Mouse (Mus musculus) T-helper 1 cell (primary cell): ENCODE results near the gene Thada.
"Not testable (repeated sequence)": the region's sequence is repeated elsewhere in the genome, so short reads cannot be mapped to it uniquely, and the experiment has no call there.

ENCODE experiments used
- in situ Hi-C: fragments of 300-600 bp; cut with MboI, MseI; formaldehyde crosslinking; loops from one replicate; pipeline ENCODE4 v1.15.1; 2025; ENCODE audit warnings: high pct_unique_total_duplicates

Gene Thada

DNA sequence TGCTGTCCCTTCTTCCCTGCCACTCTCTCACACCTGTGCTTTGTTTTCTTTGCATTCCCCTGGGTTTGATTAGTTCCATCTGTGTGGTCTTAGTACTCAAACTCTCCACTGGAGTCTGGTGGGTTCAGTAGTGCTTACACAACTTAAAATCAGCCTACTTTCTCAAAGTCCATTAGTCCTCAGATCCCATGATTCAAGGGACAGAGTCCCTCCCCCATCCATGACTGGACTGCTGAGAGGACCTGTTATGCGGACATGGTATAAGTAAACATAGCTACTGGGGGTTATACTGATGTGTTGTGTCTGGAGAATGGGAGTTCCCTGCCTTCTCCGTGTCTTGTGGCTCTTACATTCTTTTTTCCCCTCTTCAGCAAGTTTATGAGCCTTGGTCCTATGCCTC is 237.8 kb downstream of the Thada start:
- in situ Hi-C loops: no loop called here

DNA sequence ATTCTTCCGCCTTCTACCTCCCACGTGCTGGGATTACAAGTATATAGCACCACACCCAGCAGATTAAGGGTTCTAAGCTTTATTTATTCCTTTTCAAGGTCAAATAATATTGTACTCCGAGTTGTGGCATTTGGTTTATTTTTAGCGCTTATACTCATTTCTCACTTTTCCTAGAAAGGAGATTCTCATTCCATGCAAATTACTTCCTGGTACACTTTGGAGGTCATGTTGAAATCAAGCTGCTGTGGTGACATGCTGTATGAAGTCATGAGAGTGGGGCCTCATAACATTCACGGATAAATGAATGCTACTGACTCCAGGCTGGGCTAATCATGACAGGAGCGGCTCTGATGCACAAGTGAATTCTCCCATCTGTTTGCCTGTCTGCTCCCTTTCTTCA is 239.3 kb downstream of the Thada start:
- in situ Hi-C loops: no loop called here

DNA sequence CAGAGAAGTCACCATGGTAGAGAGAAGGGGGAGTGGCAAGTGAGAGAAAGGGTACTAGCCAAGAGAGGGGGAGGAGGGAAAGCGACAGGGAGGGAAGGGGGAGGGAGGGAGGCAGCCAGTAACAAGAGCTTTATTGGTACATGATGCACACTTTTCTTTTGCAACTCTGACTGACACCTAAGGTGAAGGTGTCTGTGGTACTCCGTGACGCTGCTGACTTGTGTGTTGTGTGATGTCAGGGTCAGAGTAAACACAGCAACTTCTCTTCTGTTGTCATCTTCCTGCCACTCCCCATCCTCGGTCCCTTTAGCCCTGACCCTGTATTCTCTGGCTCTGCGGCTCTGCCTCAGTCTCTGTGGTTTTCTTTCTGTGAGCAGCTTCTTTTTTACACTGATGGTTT is 239.8 kb downstream of the Thada start:
- in situ Hi-C loops: no loop called here

DNA sequence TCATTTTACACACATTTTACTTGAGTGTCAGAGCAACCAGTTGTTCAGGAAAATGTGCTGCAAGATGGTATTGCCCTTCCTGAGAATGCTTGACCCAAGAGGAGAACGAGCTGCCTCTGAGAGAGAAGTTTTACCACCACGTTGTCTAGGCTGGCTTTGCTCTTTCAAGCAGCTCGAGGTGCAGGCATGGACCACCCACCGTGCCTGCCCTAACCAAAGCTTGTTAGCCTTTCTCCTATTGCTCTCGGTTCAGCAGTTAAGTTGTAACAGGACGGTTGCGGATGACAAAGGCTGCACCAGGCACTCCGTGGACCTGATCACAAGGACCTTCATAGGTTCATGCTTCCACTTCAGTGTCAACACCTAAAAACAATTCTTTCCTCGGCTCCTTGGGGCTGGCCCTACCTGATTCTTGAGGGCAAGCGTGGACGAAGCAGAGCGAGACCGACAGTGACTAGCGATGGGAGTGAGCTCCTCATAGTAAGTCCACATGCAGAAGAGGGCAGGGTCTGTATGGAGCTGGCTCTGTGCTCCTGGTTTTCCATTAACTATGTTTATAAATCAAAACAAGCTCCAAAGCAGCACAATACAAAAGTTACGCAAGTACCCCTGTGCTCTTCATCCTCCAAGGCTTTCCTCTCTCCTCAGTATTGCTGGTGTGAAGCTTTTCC is 241.7 kb downstream of the Thada start:
- in situ Hi-C loops: no loop called here

DNA sequence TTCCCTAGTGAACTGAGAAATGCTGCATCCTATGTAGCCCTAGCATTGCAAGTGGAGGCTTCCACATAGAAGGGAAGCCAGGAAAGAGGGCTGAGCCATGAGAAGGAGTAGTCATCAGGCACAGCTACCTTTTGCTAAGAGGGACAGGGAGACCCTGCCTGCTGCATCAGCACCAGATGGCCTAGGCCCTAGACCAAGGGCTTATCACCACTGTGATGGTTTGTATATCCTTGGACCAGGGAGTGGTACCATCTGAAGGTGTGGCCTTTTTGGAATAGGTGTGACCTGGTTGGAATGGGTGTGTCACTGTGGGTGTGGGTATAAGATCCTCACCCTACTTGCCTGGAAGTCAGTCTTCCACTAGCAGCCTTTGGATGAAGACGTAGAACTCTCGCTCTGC is 247.2 kb downstream of the Thada start:
- in situ Hi-C loops: not testable (repeated sequence)

DNA sequence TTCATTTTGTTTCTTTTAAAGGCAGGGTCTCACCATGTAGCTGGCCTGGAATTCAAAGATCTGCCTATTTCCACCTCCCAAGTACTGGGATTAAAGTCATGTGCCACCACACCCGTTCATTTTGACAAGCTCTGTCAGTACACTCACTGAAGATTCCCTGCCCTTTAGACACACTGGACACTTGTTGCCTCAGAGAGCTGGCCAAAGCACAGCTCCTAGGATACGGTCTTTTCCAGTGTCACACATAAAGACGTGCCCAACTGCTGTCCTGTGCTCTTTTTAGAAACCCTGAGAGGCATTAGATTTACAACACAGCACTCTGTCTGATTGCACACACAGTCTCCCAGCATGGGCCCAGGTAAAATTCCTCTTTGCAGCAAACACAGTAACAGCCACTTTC is 248.3 kb downstream of the Thada start:
- in situ Hi-C loops: no loop called here

DNA sequence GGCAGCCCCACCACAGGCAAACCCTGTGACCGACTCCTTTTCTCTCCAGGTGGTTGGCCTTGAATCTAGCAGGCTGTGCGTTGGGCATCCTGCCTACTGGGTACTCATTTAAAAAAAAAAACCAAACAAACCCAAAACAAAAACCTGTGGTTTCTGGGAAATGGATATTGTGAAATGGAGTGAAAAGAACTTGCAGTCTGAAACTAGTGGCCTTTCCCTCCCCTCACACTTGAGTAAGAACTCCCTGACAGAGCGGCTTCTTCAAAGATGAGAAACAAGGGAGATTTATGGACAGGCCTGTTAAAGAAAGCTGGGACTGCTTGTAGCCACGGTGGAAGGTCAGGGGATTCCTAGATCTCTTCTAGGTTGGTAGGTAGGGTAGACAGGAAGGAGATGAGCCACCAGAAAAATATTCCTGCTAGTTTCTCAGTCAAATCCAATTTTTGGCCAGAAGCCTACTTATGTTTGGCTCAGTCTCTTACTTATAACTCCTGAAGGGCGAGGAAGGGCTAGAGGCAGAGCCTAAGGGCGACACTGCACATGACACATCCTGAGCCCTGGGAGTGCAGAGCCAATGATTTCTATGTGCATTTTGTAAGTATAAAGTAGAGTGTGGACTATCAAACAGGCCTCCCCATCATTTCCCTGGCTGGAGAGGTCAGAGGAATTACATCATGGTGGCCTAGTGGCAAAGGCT is 250.6 kb downstream of the Thada start:
- in situ Hi-C loops: no loop called here

DNA sequence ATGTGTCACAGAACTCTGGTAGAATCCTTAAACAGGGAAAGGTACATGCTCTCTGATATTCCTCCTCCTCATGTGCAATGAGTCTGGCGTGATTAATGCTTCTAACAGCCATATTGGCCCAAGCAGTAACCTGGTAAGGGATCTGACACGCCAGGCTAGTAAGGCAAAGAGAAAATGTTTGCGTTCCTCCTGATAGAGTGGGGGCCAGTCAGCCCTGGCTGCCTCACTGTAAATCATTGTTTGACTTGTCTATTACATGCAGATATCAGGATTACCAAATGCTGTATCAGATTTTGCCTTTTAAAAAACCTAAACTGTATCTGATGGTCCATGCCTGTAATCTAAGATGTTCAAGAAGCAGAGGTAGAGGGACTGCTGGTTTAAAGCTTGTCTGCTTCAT is 252.5 kb downstream of the Thada start:
- in situ Hi-C loops: no loop called here

DNA sequence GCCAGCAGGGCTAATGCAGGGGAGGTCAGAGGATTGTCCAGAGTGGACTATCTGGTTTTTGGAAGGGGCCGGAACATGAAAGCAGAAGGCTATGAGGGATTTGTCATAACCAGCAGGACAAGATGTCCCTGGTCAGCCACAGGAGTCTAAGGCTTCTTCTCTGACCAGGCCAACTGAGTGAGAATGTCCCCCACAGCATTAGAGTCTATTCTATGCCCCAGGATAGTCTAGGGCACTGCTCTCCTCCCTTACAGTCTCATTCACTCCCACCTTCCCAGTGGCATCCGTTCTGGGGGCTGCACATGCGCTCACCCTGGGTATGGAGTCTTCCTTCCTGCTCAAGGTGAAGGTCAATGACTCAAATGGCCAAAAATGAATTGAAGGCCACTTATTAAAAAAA is 258.4 kb downstream of the Thada start:
- in situ Hi-C loops: no loop called here

DNA sequence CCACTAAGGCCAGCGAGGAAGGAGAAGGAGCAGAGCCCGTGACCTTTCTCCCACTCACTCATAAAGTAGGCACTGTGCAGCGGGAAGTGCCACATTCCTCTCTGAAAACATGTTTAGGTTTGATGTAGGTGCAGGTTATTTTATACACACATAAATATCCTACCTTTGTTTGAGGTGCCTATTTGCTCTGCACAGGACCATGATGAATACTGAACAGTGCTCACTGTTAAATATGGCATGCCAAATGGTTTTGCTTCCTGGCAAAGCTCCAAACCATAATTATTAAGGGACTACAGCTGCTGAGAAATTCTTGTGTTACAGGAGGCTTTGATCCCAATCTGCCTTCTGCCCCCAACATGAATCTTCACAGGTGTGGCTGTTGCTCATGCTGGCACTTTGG is 259.8 kb downstream of the Thada start:
- in situ Hi-C loops: no loop called here

DNA sequence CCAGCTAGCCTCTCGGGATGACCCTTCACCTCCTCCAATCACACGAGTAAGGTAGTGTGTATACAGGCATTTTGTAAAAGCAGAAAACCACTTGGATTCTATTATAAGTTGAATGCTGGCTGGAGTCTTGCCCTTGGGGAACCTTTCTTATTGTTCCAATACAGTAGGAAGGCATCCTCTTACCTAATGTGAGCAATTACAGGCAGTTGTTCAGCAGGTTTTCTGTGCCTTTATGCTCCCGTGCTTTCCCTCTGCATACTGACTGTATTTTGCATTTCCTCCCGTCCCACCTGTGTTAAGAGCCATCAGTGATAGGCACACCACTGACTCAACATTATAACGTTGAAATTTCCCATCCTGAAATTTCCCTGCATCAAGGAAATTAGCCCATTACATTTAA is 261.0 kb downstream of the Thada start:
- in situ Hi-C loops: no loop called here

DNA sequence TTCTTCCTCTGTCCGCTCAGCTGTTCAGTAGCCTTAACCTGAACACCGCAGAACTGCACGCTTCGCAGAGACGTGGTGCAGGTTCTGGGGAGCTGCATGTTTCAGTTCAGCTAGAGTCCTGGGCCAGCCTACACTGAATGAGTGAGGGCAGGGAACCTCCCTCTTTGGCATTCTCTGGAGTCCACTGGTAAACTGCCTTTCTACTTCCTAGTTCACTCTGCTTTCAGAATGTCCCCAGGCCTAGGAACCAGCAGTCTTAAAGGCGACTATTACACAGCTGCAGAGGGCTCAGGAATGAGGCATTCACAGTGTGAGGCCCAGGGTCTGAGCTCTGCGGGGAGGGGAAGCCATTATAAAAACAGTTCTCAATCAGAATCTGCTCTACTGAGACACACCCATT is 262.7 kb downstream of the Thada start:
- in situ Hi-C loops: no loop called here

DNA sequence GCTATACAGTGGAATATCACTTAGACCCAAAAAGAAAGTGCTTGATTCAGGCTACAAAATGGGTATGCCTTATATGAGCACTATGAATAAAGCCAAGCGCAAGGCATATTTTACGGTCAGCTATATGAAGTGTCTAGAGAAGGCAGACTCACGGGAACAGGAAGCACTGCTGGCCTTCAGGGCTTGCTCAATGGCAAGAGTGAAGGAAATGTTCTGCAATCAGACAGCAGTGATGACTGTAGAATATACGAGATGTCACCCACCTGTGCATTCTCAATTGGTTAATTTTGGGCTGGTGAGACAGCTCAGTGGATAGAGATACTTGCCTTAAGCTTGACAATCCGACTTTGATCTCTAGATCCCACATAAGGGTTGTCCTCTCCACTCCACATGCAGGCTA is 264.8 kb downstream of the Thada start:
- in situ Hi-C loops: no loop called here

DNA sequence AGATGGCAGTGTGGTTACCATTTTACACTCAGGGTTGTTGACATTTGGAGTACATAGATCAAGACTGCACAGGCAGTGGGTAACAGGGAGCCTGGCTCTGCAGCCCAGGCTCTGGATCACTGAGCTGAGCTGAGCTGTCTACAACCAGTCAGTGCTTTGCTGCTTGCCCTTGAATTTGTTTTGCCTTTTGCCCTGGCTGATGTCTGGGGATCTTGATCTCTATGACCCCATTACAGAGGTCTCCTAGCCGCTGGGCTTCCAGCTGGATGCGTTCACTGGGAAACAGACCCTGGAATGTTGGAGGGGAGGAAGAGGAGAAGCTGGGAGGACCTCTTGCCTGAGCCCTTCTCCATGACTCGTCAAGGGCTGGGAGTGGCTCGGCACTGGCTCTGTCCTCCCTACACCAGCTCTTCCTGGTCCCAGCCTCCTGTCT is 268.1 kb downstream of the Thada start:
- in situ Hi-C loops: loop anchor here (5.0 kb wide), 2 partner anchors 171 to 221 kb away; no protein-coding TSS in a partner anchor

DNA sequence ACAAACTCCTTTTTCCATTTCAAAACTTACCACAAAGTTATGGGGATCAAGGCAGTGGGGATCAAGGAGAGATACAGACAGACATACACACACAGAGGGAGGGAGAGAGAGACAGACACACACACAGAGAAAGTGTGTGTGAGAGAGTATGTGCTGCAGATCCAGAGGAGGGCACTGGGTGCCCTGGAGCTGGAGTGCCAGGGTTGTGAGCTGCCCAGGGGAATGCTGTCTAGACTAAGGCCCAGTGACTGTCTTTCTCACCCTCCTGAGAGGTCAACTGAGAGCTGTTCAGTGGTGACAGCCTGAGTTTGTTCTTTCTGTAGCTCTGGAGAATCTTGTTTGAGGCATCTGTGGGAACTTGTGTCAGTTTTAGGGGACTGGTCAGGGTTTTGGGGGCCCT is 269.7 kb downstream of the Thada start:
- in situ Hi-C loops: loop anchor here (5.0 kb wide), 2 partner anchors 169 to 219 kb away; no protein-coding TSS in a partner anchor

DNA sequence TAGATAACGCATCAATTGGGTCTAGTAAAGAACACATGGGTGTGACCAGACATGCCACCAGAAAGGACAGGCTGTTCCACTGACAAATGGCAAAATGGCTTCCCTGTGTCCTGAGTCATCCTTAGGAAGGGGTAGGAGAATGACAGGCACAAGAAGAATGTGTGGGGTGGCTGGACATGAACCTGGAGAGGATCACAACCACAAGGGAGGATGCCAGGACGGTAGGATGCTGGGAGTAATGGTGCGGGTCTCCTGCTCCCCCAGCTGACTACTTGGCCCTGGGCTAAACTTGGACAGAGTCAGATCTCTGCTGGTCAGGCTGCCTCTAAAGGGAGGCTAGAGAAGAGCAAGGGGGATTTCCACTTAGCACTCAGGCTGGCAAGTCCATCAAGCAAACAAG is 270.2 kb downstream of the Thada start:
- in situ Hi-C loops: loop anchor here (5.0 kb wide), 2 partner anchors 169 to 219 kb away; no protein-coding TSS in a partner anchor

DNA sequence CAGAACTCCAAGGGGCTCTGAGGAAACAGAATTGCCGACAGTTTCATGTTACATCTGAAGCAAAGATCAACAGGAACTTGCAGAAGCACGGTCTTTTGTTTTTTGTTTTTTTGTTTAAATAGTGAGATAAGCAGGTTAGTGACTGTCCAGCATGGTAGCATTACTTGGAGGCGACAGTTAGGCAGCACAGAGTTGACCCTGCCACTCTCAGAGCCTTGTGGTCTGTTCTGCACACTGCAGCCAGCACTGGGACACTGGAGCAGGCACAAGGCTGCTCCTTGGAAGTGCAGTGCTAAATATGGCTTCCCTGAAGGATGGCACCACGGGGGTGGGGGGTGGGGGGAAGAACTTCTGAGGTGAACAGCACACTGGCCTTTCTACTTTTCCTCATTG is 271.0 kb downstream of the Thada start:
- in situ Hi-C loops: loop anchor here (5.0 kb wide), 2 partner anchors 168 to 218 kb away; no protein-coding TSS in a partner anchor

DNA sequence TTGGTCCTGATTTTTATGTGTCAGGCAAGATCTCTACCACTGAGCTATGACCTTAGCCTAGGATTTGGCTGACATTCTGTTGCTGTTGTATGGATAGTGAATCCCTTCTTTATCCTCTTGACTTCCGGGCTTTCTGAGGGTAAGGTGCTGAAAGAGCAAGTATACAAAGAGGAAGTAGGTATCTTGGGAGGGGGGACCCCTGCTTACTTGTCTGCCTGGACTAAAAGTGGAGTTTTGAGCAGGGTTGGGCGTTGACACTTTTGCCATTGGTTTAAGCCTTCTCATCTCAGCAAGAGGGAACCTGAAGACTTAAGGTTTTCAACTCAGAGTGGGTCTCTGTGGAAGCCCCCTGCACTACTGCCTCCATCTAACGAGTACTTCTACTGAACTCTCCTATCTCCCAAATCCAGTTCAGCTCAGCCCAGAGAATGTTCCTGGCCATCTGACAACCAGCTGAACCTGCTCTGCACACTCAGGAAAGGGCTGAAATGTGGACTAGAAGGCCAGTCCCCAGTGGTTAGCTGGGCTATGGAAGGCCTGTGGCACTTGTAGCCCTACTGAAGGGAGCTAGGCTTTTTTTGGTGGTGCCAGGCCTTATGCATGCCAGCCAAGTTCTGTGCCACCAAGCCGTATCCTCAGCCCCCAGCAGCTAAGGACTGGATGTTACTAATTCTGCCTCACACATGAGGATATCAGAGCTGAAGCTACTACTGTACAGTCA is 271.6 kb downstream of the Thada start:
- in situ Hi-C loops: loop anchor here (5.0 kb wide), 2 partner anchors 167 to 217 kb away; no protein-coding TSS in a partner anchor

DNA sequence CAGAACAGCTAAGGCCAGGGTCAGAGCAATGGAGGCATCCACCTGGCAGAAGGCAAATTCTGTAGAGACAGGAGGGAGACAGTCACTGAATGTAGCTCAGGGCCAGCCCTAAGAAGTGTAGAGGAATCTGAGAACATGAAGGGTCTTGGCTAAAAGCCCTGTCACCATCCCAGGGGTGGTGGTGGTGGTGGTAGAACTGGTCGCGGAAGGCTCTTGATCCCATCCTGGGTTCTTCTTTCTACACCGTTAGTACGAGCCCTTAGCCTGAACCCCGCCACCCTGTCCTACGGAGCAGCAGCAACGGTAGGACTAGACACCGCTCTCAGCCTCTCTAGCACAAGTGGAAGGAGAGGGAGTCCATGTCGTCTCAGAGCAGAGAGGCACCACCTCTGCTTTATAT is 272.6 kb downstream of the Thada start:
- in situ Hi-C loops: no loop called here

DNA sequence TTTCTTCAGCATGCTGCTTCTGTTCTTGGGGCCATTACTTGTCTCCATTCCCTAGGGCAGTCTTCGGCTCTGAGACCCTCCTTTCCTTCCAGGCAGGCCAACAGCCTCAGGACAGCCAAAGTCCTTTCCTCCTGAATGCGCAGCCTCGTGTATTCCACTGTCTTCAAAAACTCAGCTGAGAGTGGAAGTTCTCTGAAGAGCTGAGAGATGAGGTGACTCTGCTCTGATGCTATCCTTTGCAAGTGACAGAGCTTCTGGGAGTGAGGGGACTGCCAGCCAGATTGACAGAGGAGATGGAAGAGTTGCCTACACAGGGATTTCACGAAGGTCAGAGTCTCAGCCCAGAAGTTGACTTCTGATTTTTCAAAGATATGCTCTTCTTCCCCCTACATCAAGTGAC is 274.1 kb downstream of the Thada start:
- in situ Hi-C loops: no loop called here

DNA sequence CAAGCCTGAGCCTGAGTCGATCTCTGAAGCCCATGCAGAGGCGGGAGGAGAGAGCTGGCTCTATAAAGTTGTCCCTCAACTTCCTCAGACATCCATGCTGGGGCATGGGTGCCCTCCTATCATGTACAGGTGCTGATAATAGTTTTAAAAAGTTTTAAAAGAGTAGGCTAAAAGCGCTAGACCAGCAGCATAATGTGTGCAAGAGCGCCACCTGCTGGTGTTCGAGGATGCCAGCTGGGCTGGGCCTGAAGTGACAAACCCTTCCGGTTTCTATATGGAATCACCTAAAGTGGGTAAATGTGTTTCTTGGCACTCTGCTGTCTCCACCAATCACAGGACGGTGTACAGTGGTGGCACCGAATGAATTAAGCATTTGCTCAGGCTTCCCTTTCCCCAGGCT is 275.1 kb downstream of the Thada start:
- in situ Hi-C loops: no loop called here

DNA sequence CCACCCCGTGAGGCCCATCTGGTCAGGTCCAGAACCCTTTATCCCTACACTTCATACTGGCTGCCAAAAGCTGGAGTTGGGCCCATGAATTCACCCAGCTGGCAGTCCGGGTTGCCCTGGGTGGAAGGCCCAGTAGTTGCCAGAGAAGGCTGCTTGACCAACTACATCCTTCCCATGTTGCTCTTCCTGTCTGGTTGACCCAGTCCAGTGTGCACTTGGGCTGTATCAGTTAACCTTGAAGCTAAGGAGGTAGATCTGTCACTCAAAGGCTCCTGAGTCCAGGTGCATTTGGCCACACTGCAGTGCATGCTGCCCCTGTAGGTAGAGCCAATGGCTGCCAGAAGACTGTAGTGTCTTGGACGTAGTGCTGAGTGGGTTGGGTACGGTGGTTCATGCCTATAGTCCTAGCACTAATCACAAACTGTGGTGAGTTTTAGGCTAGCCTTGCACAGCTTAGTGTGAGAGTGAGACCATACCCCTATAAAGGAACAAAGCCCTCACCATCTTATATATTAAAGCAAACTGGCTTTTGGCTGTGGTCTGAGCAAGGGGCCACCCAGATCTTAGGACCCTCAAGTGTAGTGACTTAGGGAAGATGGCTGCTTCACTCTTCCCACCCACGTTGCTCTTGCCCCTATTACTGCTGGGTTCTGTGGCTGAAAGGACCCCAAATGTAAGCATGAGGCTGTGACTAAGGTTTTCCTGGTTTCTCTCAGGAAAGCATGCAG is 276.7 kb downstream of the Thada start:
- in situ Hi-C loops: loop anchor here (5.0 kb wide), 1 partner anchor 1508 kb away; no protein-coding TSS in a partner anchor
